Mouse (Mus musculus) heart, postnatal 0 days (tissue): ENCODE measurements around the gene Adarb1. TPM values are rescaled to one million over a fixed set of nuclear protein-coding genes. Genes with fewer than 3 reads are reported as not detected.
A peak's percentile ranks its signal among the peaks of the same experiment; 100 is the strongest.

Experiments used
- ATAC-seq: fragments of 200-750 bp; cut with Nextera tagmentation; 2 replicates; pipeline ENCODE4 v1.8.0; 2017; ENCODE audit warnings: low read depth, moderate number of reproducible peaks, moderate library complexity; ENCODE audit not compliant: insufficient read depth
- DNase-seq: peaks from one replicate; pipeline ENCODE4 v3.0.0-alpha.2; 2016; ENCODE audit warnings: low spot score
- H3K27ac ChIP-seq: fragments of 300-500 bp; sonication (generic); 2 replicates; pipeline ENCODE4 v1.5.1; 2014; ENCODE audit warnings: low read depth, mild to moderate bottlenecking
- H3K27me3 ChIP-seq: fragments of 300-500 bp; sonication (generic); 2 replicates; pipeline ENCODE4 v1.6.1; 2014; ENCODE audit warnings: low read length, mixed read lengths; ENCODE audit not compliant: control insufficient read depth, insufficient read depth
- H3K36me3 ChIP-seq: fragments of 300-500 bp; sonication (generic); replicated peaks from 2 replicates; pipeline ENCODE4 v1.6.1; 2014; ENCODE audit warnings: low read length, mixed read lengths; ENCODE audit not compliant: control insufficient read depth, insufficient read depth
- H3K4me1 ChIP-seq: fragments of 300-500 bp; sonication (generic); 2 replicates; pipeline ENCODE4 v1.6.1; 2014; ENCODE audit warnings: antibody characterized with exemption; ENCODE audit not compliant: control insufficient read depth, insufficient read depth
- H3K4me2 ChIP-seq: fragments of 300-500 bp; sonication (generic); 2 replicates; pipeline ENCODE4 v1.6.1; 2014; ENCODE audit warnings: low read depth, mild to moderate bottlenecking, low read length, moderate library complexity
- H3K4me3 ChIP-seq: fragments of 300-500 bp; sonication (generic); 2 replicates; pipeline ENCODE4 v1.5.1; 2014; ENCODE audit warnings: low read depth, low read length
- H3K9ac ChIP-seq: fragments of 300-500 bp; sonication (generic); replicated peaks from 2 replicates; pipeline ENCODE4 v1.6.1; 2014; ENCODE audit warnings: low read depth, low read length, mixed read lengths
- H3K9me3 ChIP-seq: fragments of 300-500 bp; sonication (generic); replicated peaks from 2 replicates; pipeline ENCODE4 v1.6.1; 2016; ENCODE audit warnings: low read length; ENCODE audit not compliant: control insufficient read depth
- CTCF ChIP-seq: IDR thresholded peaks from 2 replicates; pipeline ENCODE4 v1.5.1; 2016; ENCODE audit warnings: antibody characterized with exemption, control low read depth, low read depth
- EP300 ChIP-seq: IDR thresholded peaks from 2 replicates; pipeline ENCODE4 v1.6.1; 2016; ENCODE audit warnings: antibody characterized with exemption, low read depth
- WGBS: fragments of 180-500 bp; shearing (Covaris S2); extraction: QIAGEN DNeasy Blood & Tissue Kit; methylation state at CpG from one replicate; pipeline ENCODE4 v1.1.7; 2014; 5-methylcytosine and 5-hydroxymethylcytosine counted together
- polyA plus RNA-seq: library from polyadenylated mRNA; unstranded; fragments of >200 nt; fragmentation: Nextera tagmentation; extraction: Ambion mirVana; gene quantifications from 2 replicates; pipeline ENCODE4 v1.2.1, GENCODE M21; 2015
- total RNA-seq: library from RNA; depleted of rRNA; stranded (reverse); fragments of >200 nt; gene quantifications from 2 replicates; pipeline ENCODE4 v1.2.3, GENCODE M21; 2014; ENCODE audit warnings: low replicate concordance

Gene Adarb1
- total and polyA plus RNA-seq, 2 experiments from 2014 or later: 7.8 to 23.7 TPM

DNA sequence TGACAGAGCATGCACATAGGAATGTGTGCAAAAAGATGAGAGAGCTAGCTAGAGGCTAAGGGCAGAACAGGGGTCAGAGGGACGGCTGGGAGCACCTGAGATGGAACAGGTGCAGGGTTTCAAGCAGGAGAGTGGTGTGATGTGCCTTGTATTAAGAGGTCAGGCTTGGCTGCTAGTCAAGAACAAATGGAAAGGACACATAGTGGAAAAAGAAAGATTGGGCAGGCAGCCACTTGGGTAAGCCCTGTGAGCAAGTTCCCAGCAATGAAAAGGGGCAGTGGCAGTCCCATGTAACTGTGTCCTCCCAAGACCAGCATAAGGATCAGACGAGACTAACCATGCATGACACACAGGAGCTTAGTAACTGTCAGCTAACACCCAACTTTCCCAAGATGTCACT lies 8.9 kb downstream of the Adarb1 start:
- Histone ChIP-seq H3K4me1 (peaks cover 9% of the 10 kb centered on the region), H3K27me3 (no peaks in the 10 kb centered on the region), H3K9ac (no peak overlapping the region), H3K4me3 (no peak overlapping the region), H3K36me3 (no peaks in the 10 kb centered on the region), H3K9me3 (no peaks in the 10 kb centered on the region), H3K4me2 (no peak overlapping the region), H3K27ac (no peak overlapping the region)
- DNase-seq (peak; percentile 53), ATAC-seq (no peak)
- WGBS: 40% methylated on average over 2 of the region's 2 CpGs
- TF ChIP-seq EP300: no peak
- TF ChIP-seq CTCF: no peak

DNA sequence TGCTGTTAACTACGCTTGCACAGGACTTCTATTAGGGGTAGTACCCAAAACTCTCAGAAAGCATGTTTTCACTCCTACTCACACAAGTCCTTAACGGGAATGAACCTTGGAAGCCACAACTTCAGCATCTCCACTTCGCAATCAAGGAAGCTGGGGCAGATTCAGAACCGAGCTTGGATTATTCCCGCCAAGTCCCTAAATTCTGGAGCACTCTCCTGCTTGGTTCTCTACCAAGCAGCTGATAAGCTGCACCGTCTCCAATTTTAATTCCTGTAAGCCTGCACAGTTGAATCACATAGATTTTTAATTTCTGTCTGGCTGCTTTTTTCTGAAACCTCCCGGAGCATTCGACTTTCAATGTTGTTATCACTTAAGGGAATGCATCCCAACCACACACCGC lies 9.8 kb downstream of the Adarb1 start:
- WGBS: 71% methylated on average over 9 of the region's 9 CpGs
- Histone ChIP-seq H3K4me1 (peaks cover 13% of the 10 kb centered on the region), H3K9ac (no peak overlapping the region), H3K27ac (no peak overlapping the region), H3K36me3 (no peaks in the 10 kb centered on the region), H3K27me3 (no peaks in the 10 kb centered on the region), H3K4me3 (no peak overlapping the region), H3K9me3 (no peaks in the 10 kb centered on the region), H3K4me2 (no peak overlapping the region)
- no peak for TF ChIP-seq CTCF
- TF ChIP-seq EP300: no peak
- DNase-seq: no peak
- no peak for ATAC-seq

DNA sequence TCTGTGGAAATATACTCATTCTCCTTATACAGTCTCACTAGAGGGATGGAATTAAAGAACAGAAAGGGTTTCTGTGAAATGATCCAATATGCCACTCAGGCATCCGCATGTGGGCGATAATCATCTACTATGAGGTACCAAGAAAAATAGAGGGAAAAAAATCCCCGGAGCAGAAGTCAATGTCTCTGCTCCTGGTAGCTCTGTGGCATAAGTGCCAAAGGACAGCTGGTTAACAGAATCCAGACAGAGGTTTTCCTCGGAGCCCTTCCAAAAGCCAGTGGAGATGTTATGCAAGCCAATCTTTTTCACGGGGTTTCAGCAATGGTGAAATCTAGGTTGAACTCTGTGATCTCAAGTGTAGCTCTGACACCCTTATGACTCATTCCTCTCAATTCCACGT lies 11.6 kb downstream of the Adarb1 start:
- WGBS: 62% methylated on average over 6 of the region's 6 CpGs
- no peak for DNase-seq
- no peaks in the 10 kb centered on the region for H3K9me3 ChIP-seq
- no peaks in the 10 kb centered on the region for H3K27me3 ChIP-seq
- H3K4me2 ChIP-seq: no peak overlapping the region
- no peak overlapping the region for H3K4me3 ChIP-seq
- no peak for ATAC-seq
- TF ChIP-seq EP300 (no peak), CTCF (no peak)
- peaks cover 15% of the 10 kb centered on the region for H3K4me1 ChIP-seq
- no peaks in the 10 kb centered on the region for H3K36me3 ChIP-seq
- H3K27ac ChIP-seq: no peak overlapping the region
- H3K9ac ChIP-seq: no peak overlapping the region

GRCm38 (mm10) chr10:77402463-77402862 lies 15.6 kb downstream of the Adarb1 start:
- H3K27ac ChIP-seq: no peak overlapping the region
- H3K27me3 ChIP-seq: no peaks in the 10 kb centered on the region
- no peak overlapping the region for H3K4me2 ChIP-seq
- no peak overlapping the region for H3K4me3 ChIP-seq
- TF ChIP-seq CTCF: no peak
- no peak for TF ChIP-seq EP300
- ATAC-seq (no peak), DNase-seq (no peak)
- no peaks in the 10 kb centered on the region for H3K9me3 ChIP-seq
- H3K36me3 ChIP-seq: no peaks in the 10 kb centered on the region
- no peak overlapping the region for H3K9ac ChIP-seq
- H3K4me1 ChIP-seq: peaks cover 12% of the 10 kb centered on the region
- WGBS: 36% methylated on average over 1 of the region's 1 CpGs

DNA sequence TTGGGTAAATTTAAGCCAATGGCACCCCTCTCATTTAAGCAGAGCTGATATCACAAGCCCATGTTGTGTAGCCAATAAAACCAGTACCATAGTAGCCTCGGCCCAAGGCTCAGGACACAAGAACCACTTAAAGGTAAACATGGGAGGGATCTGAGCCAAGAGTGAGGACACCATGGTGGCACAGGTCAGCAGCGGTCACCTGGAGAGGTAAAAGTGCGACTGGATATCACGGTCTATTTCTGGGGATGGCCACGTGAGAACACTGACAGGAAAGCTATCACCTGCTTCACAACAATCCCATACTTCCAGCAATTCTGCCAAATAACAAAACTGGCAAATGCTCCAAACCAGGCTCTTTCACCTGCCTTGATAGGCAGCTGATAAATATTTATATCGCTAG lies 17.0 kb downstream of the Adarb1 start:
- Histone ChIP-seq H3K9ac (no peak overlapping the region), H3K36me3 (no peaks in the 10 kb centered on the region), H3K4me2 (no peak overlapping the region), H3K27ac (no peak overlapping the region), H3K9me3 (no peaks in the 10 kb centered on the region), H3K27me3 (no peaks in the 10 kb centered on the region), H3K4me3 (no peak overlapping the region), H3K4me1 (peaks cover 23% of the 10 kb centered on the region)
- no peak for TF ChIP-seq CTCF
- no peak for TF ChIP-seq EP300
- ATAC-seq (no peak), DNase-seq (no peak)
- 89% methylated on average over 6 of the region's 6 CpGs for WGBS

- peaks cover 23% of the 10 kb centered on the region for H3K4me1 ChIP-seq
- no peaks in the 10 kb centered on the region for H3K9me3 ChIP-seq
- WGBS: 82% methylated on average over 5 of the region's 5 CpGs
- H3K4me3 ChIP-seq: no peak overlapping the region
- no peak overlapping the region for H3K27ac ChIP-seq
- no peak overlapping the region for H3K9ac ChIP-seq
- H3K27me3 ChIP-seq: no peaks in the 10 kb centered on the region
- H3K36me3 ChIP-seq: no peaks in the 10 kb centered on the region
- TF ChIP-seq EP300 (no peak), CTCF (no peak)
- DNase-seq: no peak
- ATAC-seq: no peak
- no peak overlapping the region for H3K4me2 ChIP-seq
Observed at GRCm38 (mm10) chr10:77399938-77400337, 18.1 kb downstream of the Adarb1 start.
